Mouse (Mus musculus) induced T-regulatory cell, adult 2 months (primary cell): ENCODE measurements around the gene Plcl2.
"Not testable (repeated sequence)": the region's sequence is repeated elsewhere in the genome, so short reads cannot be mapped to it uniquely, and the experiment has no call there.

ENCODE experiments used
- DNase-seq: peaks from one replicate; pipeline ENCODE4 v3.0.0-alpha.2; 2012; ENCODE audit warnings: low read depth

Plcl2 gene

DNA sequence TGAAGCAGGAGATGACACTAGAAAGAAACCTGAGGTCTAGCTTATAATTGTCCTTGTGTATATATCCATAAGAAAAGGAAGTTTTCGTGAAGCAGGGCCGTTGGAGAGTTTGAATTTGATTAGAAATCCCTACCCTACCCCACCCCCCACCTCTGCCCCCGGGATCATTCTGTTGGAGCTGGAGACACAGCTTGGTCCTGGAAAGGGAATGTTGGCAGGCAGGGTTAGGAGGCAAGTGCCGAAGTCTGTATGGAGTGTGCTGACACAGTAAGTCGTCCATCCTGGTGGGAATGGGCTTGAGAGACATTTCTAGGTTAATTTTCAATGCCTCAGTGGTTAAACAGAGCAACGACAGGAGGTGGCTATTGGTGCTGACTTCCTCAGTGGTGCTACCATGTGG lies 8.4 kb upstream of the Plcl2 start:
- no peak for DNase-seq

GRCm38 (mm10) chr17:50503075-50503474 lies 6.1 kb upstream of the Plcl2 start:
- DNase-seq = no peak

DNA sequence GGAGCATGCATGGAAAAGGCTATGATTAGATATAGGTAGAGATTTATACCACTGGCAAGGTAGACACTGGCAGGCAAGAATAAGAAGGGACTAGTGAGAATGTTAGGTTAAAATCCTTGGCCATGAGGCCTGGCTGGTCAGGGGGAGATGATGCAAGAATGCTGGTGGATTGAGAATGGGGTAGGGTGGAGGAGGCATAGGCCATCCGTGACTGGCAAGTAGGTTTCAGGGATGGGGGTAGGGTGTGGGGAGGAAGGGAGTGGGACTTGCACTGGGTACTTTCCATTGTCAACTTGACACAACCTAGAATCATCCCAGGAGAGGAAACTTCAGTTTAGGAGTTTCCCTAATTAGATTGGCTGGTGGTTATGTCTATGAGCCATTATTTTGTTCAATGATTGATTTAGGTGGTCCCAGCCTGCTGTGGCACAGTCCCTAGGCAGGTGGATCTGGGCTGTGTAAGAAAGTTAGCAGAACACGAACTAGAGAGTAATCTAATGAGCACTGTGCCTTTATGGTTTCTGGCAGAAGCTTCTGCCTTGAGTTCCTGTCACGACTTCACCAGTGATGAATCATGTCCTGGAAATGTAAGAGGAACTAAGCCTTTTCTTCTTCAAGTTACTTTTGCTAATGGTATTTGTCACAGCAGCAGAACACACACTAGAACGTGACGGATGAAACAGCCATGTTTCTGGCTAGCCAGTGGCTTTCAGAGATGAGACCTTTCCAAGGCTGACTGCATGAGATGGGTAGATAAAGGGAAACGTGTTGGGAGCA lies 4.9 kb upstream of the Plcl2 start:
- DNase-seq = no peak

GRCm38 (mm10) chr17:50505910-50506634 lies 3.1 kb upstream of the Plcl2 start:
- no peak for DNase-seq

GRCm38 (mm10) chr17:50506861-50507321 lies 2.3 kb upstream of the Plcl2 start:
- DNase-seq = no peak

DNA sequence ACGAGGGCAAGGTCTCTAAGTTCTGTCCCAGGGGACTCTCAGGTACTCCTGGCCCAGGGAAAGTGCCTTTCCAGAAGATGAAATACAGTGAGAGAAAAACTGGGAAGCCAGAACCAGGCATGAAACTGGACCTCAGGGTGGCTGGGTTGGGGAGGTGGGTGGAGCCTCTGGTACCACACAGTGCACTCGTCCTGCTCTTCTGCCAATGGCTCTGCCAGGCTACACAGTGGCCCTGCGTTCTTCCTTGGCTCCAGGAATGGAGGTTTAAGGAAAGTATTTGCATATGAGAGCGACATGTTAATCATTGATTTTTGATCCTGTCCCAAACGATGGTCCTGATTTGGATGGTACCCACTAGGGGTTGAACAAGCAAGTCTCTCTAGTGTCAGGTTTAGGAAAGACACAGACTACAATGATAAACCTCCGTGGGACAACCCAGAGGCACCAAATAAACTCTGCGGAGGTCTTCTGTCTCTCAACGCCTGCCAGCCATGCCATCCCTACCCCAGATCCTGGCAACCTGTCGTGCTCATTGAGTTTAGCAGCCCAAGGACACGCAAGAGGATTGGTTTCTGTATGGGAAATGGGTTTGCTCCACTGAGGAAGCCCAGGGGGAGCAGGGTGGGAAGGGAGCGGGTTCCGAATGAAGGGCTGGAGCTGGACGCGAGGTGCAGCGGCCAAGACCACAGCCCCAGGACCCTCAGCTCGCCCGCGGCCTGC lies 988 bp upstream of the Plcl2 start:
- DNase-seq = no peak

DNA sequence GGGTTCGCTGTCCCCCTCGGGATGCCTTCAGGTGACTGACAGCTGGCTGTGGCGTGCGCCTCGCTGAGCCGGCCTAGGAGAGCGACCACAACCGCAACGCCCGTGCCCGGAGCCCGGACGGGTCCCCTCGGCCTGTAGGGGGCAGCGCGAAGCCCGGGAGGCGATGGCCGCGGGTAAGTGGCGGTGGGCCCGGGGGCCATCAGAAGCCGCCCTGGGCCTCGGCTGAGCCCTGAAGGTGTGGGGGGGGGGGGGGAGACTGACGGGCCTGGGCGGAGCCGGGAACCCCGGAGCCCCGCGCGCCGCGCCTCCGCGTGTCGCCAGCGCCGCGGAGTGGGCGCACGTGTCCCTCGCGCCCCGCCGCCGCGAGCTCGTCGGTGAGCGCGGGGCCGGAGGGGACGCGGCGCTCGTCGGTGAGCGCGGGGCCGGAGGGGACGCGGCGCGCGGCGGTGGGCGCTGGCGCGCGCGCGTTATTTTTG lies 390 bp upstream of the Plcl2 start:
- peak; percentile 80 for DNase-seq

DNA sequence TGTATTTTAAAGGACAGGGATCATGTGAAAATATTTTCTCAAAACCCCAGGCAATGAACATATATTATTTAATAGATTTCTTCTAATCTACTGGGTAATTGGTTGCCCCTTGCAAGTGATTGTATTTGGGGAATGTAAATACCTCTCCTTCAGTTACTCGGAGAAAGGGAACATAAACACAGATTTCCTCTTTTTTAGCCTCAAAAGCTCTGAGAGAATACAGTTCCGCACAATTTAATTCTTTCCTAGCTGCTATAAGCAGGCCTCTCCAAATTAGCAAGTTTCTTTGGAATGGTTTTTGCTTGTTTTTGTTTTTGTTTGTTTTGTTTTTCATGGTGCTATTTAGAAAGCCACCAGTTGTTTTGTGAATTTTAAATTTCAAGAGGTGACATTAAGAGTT lies 1.1 kb downstream of the Plcl2 start:
- no peak for DNase-seq

DNA sequence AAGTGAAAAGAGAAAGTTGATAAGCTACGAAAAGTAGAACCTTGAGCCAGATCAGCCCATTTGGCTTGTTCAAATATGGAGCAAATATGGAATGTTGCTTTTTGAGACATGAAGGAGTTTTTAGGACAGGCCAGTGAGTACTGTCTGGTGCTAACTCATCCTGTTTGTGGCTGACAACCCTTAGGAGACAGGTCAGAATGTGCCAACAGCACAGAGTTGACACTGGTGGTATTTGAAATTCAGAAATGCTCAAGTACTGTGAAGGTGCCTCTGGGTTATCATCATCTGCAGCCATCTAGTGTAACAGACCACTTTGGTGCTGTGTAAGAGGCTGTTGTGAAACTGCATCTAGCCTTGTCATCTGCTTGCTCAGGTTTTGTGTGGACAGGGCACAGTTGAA lies 1.5 kb downstream of the Plcl2 start:
- DNase-seq = peak; percentile 52

GRCm38 (mm10) chr17:50512222-50512621 lies 3.0 kb downstream of the Plcl2 start:
- DNase-seq = no peak

DNA sequence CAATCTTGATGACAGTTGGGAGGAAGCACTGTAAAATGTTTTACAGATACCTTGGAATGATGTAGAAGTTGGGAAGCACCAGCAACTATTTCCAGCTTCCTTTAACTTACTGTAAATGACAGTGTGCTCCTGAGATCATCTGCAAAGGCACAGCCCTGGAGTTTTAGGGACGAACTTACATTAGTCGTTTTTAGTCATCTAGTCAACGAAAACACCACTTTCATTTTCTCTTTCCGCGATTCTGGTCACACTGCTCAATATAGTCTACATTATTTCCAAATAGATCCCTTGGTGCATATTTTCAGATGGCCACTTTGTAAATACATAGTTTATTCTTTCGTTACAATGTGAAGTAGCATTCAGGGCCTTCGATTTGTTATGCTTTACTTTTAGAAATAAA lies 3.6 kb downstream of the Plcl2 start:
- peak; percentile 81 for DNase-seq

GRCm38 (mm10) chr17:50513376-50513775 lies 4.2 kb downstream of the Plcl2 start:
- peak; percentile 74 for DNase-seq

GRCm38 (mm10) chr17:50514012-50514411 lies 4.8 kb downstream of the Plcl2 start:
- DNase-seq = no peak

GRCm38 (mm10) chr17:50515926-50516325 lies 6.7 kb downstream of the Plcl2 start:
- DNase-seq = no peak

DNA sequence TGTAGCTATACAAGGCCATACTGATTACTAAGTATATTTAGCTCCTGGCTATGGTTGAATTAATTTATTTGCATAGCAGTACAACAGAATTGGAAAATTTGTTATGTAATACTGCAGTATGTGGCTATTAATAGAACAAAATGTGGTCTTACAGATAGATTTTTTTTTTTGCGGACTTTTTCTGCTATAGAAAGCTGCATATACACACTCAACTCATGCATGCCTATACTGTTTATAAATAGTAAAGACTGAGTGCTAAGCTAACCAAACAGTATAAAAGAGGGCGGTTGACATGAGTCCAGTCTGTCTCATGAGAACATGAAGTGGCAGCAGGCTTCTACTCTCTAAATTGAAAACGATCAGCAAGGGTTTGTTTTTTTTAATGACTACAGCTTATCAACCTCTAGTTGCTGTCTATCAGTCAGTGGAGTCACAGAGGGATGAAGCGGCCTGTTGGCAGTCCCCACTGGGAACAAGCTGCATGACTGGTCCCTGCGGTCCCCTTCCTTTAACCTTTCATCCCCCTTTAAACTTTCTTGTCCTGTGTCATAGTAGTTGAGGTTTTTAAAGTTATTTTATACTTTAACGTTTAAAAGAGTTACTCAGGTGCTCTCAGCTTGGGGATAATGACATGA lies 8.7 kb downstream of the Plcl2 start:
- no peak for DNase-seq

- no peak for DNase-seq
Observed at GRCm38 (mm10) chr17:50519588-50519987, 10.4 kb downstream of the Plcl2 start.

GRCm38 (mm10) chr17:50522473-50523083 lies 13.4 kb downstream of the Plcl2 start:
- DNase-seq = no peak

GRCm38 (mm10) chr17:50524970-50525369 lies 15.8 kb downstream of the Plcl2 start:
- peak; percentile 81 for DNase-seq

- DNase-seq = no peak
Observed at GRCm38 (mm10) chr17:50525821-50526220, 16.6 kb downstream of the Plcl2 start.

GRCm38 (mm10) chr17:50530089-50530488 lies 20.9 kb downstream of the Plcl2 start:
- no peak for DNase-seq

- DNase-seq = not testable (repeated sequence)
Observed at GRCm38 (mm10) chr17:50534889-50535288, 25.7 kb downstream of the Plcl2 start.
